Mouse (Mus musculus) kidney, adult 2 months (tissue): Measurements from ENCODE around the gene Pgf.

ENCODE experiments used
- CTCF ChIP-seq: fragments of 200-500 bp; conservative IDR thresholded peaks from 2 replicates; pipeline ENCODE4 v1.5.1; 2011; ENCODE audit warnings: low read depth, mild to moderate bottlenecking, control low read depth, low read length, moderate library complexity, mixed read lengths; ENCODE audit not compliant: insufficient read depth, insufficient read length
- POLR2A ChIP-seq: fragments of 200-500 bp; IDR thresholded peaks from one replicate; pipeline ENCODE4 v1.6.1; 2011; ENCODE audit warnings: low read depth, low read length, control low read depth

- TF ChIP-seq CTCF (no peak), POLR2A (no peak)
These were observed 24.6 kb upstream of the Pgf start for GRCm38 (mm10) chr12:85202191-85202590.
